Mouse (Mus musculus): ENCODE results near the gene Rpl11. TPM values are rescaled to one million over a fixed set of nuclear protein-coding genes. Genes with fewer than 3 reads are reported as not detected.
A peak's percentile ranks its signal among the peaks of the same experiment; 100 is the strongest.
"Not testable (repeated sequence)": the region's sequence is repeated elsewhere in the genome, so short reads cannot be mapped to it uniquely, and the experiment has no call there.

Rpl11 gene
- 211 and 253 TPM in 2 replicates for polyA plus RNA-seq (2015; fragmentation: Nextera tagmentation; extraction: Ambion mirVana)

DNA sequence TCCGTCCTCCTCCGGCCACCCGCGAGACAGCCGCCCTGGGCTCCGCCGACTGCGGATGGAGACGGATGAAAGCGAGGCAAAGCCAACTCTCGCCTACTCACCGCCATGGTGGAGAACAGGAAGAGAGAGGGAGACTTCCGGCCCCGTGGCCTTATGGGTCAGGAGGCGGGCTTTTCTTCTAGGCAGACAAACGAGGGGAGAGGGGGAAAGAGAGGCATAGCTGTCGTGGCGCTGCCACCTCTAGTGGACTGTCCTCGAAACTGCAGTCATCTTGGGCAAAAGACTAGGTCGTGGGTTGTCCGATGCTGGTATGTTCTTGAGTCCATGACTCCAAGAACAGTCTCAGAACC, at the start of gene Rpl11:
Rpl11 (minus strand) TSS at position 182 of the 350 bp plus-strand sequence.
- H3K9ac ChIP-seq (ENCODE audit: low read length), result peak within 1 kb of the TSS; percentile 88
- peak; percentile 98 for ATAC-seq (replicated peaks; ENCODE audit: extremely low read depth, insufficient read depth, low FRiP score)
- 0% methylated on average over 21 of the region's 21 CpGs for WGBS
- peaks cover 17% of the 10 kb centered on the region for H3K4me1 ChIP-seq (ENCODE audit: control insufficient read depth, insufficient read depth, low read length)
- H3K36me3 ChIP-seq (ENCODE audit: control insufficient read depth, insufficient read depth), result peaks cover 32% of the 10 kb centered on the region
- no peaks in the 10 kb centered on the region for H3K27me3 ChIP-seq (ENCODE audit: control insufficient read depth, insufficient read depth, low read length)
- peak within 1 kb of the TSS; percentile 89 for H3K4me3 ChIP-seq (ENCODE audit: low read length)
- H3K9me3 ChIP-seq (replicated peaks; ENCODE audit: control insufficient read depth, low read length), result no peaks in the 10 kb centered on the region
- H3K27ac ChIP-seq (ENCODE audit: low read length), result peak within 1 kb of the TSS; percentile 89
- peak within 1 kb of the TSS; percentile 84 for H3K4me2 ChIP-seq (ENCODE audit: low read depth, low read length)

DNA sequence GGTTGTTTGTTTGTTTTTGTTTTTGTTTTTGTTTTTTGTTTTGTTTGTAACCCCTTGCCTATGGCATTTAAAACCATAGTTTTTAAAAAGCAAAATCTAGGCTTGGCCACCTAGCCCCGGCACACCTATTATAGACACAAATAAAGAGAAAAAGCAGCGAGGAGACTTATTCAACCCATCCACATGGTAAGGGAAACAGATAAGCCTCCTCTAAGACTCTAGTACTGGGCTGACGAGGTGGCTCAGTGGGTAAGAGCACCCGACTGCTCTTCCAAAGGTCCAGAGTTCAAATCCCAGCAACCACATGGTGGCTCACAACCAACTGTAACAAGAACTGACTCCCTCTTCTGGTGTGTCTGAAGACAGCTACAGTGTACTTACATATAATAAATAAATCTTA, 48.5 kb upstream of the Rpl11 start:
- H3K9ac ChIP-seq (ENCODE audit: low read length); H3K9me3 ChIP-seq (replicated peaks; ENCODE audit: control insufficient read depth, low read length); H3K36me3 ChIP-seq (ENCODE audit: control insufficient read depth, insufficient read depth); H3K27me3 ChIP-seq (ENCODE audit: control insufficient read depth, insufficient read depth, low read length); H3K4me2 ChIP-seq (ENCODE audit: low read depth, low read length); ATAC-seq (replicated peaks; ENCODE audit: extremely low read depth, insufficient read depth, low FRiP score); H3K4me3 ChIP-seq (ENCODE audit: low read length); H3K27ac ChIP-seq (ENCODE audit: low read length); H3K4me1 ChIP-seq (ENCODE audit: control insufficient read depth, insufficient read depth, low read length): not testable (repeated sequence)
- WGBS, result 80% methylated on average over 4 of the region's 4 CpGs

DNA sequence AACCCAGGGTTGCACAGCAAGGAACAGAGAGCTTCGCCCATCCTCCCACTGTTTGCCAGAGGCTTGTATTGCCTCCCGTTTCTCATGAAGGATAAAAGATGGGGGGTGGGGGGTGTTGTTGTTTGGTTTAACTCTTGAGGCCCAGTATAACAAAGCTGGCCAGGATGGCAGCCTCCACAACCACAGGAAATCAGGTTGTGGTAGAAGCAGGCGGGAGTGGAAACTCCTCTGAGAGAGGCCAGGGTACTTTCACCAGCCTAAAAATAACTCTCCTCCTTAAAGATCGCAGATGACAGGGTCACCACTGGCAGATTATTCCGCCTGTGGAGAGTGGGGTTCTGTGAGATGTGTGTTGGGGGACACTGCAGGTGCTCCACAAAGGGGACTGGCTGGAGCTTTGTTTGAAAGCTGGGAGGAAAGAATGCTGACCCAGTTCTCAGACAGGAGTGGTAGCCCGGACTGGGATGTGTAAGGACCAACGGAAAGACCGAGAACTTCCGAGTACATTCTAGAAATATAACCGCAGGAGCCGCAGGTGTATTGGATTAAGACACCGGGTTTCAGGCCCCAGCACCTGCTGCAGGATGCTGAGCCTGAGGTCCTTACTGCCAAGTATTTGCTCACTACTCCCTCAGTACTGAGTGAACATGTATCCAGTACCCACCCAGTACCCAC, 47.3 kb upstream of the Rpl11 start:
- Histone ChIP-seq H3K4me3 (ENCODE audit: low read length) (no peak overlapping the region), H3K27me3 (ENCODE audit: control insufficient read depth, insufficient read depth, low read length) (no peaks in the 10 kb centered on the region), H3K36me3 (ENCODE audit: control insufficient read depth, insufficient read depth) (no peaks in the 10 kb centered on the region), H3K4me2 (ENCODE audit: low read depth, low read length) (no peak overlapping the region), H3K4me1 (ENCODE audit: control insufficient read depth, insufficient read depth, low read length) (peaks cover 10% of the 10 kb centered on the region), H3K9ac (ENCODE audit: low read length) (no peak overlapping the region), H3K27ac (ENCODE audit: low read length) (no peak overlapping the region), H3K9me3 (replicated peaks; ENCODE audit: control insufficient read depth, low read length) (no peaks in the 10 kb centered on the region)
- ATAC-seq (replicated peaks; ENCODE audit: extremely low read depth, insufficient read depth, low FRiP score), result no peak
- WGBS, result 47% methylated on average over 12 of the region's 12 CpGs

DNA sequence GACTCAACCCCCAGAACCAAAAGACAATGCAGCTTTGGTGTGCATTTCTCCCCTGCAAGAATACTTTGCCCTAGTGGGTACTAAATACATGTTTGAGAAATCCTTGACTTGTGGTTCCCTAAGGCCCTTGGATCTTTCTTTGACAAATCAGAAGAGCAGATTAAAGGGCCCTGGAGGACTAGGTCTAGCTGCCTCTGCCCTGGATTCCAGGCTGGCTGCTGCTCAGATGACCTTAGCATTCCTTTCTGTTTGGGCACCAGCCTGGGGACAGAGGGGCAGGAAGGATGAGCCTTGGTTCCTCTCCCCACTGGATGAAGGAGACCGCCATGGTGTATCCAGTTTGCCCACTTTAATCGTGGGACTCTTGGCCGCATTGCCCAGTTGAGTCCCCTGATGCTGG, 45.2 kb upstream of the Rpl11 start:
- H3K27ac ChIP-seq (ENCODE audit: low read length), result no peak overlapping the region
- no peak overlapping the region for H3K4me3 ChIP-seq (ENCODE audit: low read length)
- no peak overlapping the region for H3K4me2 ChIP-seq (ENCODE audit: low read depth, low read length)
- H3K27me3 ChIP-seq (ENCODE audit: control insufficient read depth, insufficient read depth, low read length), result no peaks in the 10 kb centered on the region
- H3K36me3 ChIP-seq (ENCODE audit: control insufficient read depth, insufficient read depth), result no peaks in the 10 kb centered on the region
- 93% methylated on average over 3 of the region's 3 CpGs for WGBS
- H3K9ac ChIP-seq (ENCODE audit: low read length), result no peak overlapping the region
- no peaks in the 10 kb centered on the region for H3K9me3 ChIP-seq (replicated peaks; ENCODE audit: control insufficient read depth, low read length)
- peaks cover 10% of the 10 kb centered on the region for H3K4me1 ChIP-seq (ENCODE audit: control insufficient read depth, insufficient read depth, low read length)
- no peak for ATAC-seq (replicated peaks; ENCODE audit: extremely low read depth, insufficient read depth, low FRiP score)

DNA sequence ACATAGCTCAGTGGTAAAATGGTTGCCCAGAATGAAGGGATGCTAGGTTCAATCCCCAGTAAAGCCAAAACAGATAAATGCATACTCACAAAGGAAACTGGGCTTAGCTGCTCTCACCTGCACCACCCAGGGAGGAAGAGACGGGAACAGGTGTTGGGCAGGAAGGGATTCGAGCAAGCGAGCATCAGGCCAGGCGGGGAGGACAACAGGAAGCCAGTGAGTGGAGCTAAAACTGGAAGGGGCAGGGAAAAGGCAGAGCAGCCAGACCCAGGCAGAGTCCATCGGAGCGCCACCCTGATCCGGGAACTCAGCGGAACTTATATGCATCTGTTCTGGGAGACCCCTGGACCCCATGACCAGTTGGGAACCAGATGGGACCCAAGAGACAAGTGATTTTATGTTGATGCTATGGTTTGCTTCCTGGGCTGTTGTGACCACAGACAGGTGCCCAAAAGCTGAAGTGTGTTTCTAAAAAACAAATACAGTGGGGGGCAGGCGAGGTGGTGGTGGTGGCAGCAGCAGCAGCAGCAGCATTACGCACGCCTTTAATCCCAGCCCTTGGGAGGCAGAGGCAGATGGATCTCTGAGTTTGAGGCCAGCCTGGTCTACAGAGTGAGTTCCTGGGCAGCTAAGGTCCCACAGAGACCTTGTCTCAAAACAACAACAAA, 43.4 kb upstream of the Rpl11 start:
- Histone ChIP-seq H3K9me3 (replicated peaks; ENCODE audit: control insufficient read depth, low read length) (peaks cover 4% of the 10 kb centered on the region; the same call in 1 of the 2 replicates), H3K27ac (ENCODE audit: low read length) (no peak overlapping the region), H3K4me3 (ENCODE audit: low read length) (no peak overlapping the region), H3K9ac (ENCODE audit: low read length) (no peak overlapping the region), H3K4me1 (ENCODE audit: control insufficient read depth, insufficient read depth, low read length) (peaks cover 10% of the 10 kb centered on the region), H3K36me3 (ENCODE audit: control insufficient read depth, insufficient read depth) (no peaks in the 10 kb centered on the region), H3K4me2 (ENCODE audit: low read depth, low read length) (no peak overlapping the region), H3K27me3 (ENCODE audit: control insufficient read depth, insufficient read depth, low read length) (no peaks in the 10 kb centered on the region)
- WGBS, result 61% methylated on average over 11 of the region's 11 CpGs
- no peak for ATAC-seq (replicated peaks; ENCODE audit: extremely low read depth, insufficient read depth, low FRiP score)

DNA sequence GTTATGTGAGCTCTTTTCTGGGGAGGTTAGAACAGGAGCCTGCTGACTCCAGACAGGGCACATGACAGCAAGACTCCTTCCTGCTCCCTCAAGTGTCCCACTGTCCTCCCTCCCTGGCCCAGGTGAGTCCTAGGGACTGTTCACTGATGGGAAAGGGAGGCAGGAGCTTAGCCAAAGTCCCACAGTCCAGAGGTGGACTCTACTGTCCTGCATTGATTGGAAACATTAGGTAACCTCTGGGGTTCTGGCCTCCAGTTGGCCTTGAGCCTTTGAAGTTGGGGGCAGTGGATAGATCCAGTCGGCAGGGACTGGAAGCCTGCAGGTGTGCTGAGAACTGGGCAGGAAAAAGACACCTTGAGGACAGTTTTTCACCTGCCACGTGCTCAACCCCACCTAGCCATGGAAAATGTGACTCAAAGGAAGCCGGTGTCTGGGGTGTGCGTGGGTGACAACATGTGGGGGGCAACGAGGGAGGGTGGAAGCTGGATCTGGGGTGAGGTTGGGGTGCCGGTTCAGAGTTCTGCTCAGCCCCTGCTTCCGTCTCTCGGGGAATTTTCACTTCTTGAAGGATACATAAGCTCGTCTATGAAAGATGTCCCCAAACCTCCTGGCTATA, 42.4 kb upstream of the Rpl11 start:
- Histone ChIP-seq H3K4me1 (ENCODE audit: control insufficient read depth, insufficient read depth, low read length) (peaks cover 8% of the 10 kb centered on the region), H3K4me3 (ENCODE audit: low read length) (no peak overlapping the region), H3K4me2 (ENCODE audit: low read depth, low read length) (no peak overlapping the region), H3K9ac (ENCODE audit: low read length) (no peak overlapping the region), H3K27ac (ENCODE audit: low read length) (no peak overlapping the region), H3K27me3 (ENCODE audit: control insufficient read depth, insufficient read depth, low read length) (no peaks in the 10 kb centered on the region), H3K36me3 (ENCODE audit: control insufficient read depth, insufficient read depth) (no peaks in the 10 kb centered on the region), H3K9me3 (replicated peaks; ENCODE audit: control insufficient read depth, low read length) (peaks cover 4% of the 10 kb centered on the region; the same call in 1 of the 2 replicates)
- 75% methylated on average over 9 of the region's 9 CpGs for WGBS
- no peak for ATAC-seq (replicated peaks; ENCODE audit: extremely low read depth, insufficient read depth, low FRiP score)

DNA sequence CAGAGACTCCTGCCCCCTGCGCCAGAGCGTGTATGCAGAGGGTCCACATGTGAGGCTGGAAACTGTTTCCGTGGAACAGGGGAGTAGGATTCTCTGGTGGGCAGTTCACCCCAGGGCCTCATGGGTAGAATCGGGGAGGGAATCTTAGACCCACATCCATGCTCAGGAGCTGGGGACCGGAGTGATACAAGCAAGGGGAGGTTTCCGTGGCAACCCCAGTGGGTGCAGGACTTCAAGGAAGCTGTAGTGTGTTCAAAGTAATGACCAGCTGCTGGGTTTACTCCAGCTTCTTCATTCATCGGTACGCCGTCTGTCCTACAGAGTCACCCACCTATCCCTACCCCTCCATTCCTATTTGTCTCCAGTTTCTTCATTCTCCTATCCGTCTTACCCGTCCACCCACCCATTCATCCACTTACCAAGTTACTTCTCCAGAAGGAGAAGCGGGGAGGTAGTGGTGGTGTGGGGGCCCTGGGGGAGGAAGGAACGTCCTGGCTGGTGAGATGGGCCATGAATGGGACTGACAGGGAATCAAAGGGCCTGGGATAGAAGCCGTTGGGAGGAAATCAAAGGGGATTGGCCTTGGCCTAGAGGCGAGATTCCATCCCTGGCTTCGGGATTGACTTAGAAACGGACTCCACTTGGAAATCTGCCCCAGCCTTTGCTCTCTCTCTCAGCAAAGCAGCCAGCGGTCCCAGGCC, 41.4 kb upstream of the Rpl11 start:
- Histone ChIP-seq H3K27ac (ENCODE audit: low read length) (no peak overlapping the region), H3K4me3 (ENCODE audit: low read length) (no peak overlapping the region), H3K9me3 (replicated peaks; ENCODE audit: control insufficient read depth, low read length) (peaks cover 4% of the 10 kb centered on the region; the same call in 1 of the 2 replicates), H3K9ac (ENCODE audit: low read length) (no peak overlapping the region), H3K4me1 (ENCODE audit: control insufficient read depth, insufficient read depth, low read length) (peaks cover 4% of the 10 kb centered on the region; the same call in 1 of the 2 replicates), H3K4me2 (ENCODE audit: low read depth, low read length) (no peak overlapping the region), H3K27me3 (ENCODE audit: control insufficient read depth, insufficient read depth, low read length) (no peaks in the 10 kb centered on the region), H3K36me3 (ENCODE audit: control insufficient read depth, insufficient read depth) (no peaks in the 10 kb centered on the region)
- no peak for ATAC-seq (replicated peaks; ENCODE audit: extremely low read depth, insufficient read depth, low FRiP score)
- WGBS, result 76% methylated on average over 18 of the region's 18 CpGs

DNA sequence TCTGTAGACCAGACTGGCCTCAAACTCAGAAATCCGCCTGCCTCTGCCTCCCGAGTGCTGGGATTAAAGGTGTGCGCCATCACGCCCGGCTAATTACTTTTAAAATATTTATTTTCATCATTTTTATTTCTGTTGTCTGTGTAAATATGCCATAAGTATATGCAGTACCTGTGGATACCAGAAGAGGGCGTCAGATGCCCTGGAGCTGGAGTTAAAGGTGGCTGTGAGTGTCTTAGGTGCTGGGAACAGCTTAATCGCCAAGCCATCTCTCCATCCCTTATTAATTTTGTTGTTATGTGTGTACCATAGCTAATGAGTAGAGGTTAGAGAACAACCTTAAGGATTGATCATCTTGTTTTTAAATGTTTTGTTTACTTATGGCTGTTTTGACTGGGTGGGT, 39.3 kb upstream of the Rpl11 start:
- no peak for ATAC-seq (replicated peaks; ENCODE audit: extremely low read depth, insufficient read depth, low FRiP score)
- 83% methylated on average over 7 of the region's 7 CpGs for WGBS
- H3K4me3 ChIP-seq (ENCODE audit: low read length), result no peak overlapping the region

More for the DNA sequence above, 39.3 kb upstream of the Rpl11 start:
- Histone ChIP-seq H3K9ac (ENCODE audit: low read length) (no peak overlapping the region), H3K4me2 (ENCODE audit: low read depth, low read length) (no peak overlapping the region), H3K27me3 (ENCODE audit: control insufficient read depth, insufficient read depth, low read length) (no peaks in the 10 kb centered on the region), H3K9me3 (replicated peaks; ENCODE audit: control insufficient read depth, low read length) (peaks cover 4% of the 10 kb centered on the region; the same call in 1 of the 2 replicates), H3K4me1 (ENCODE audit: control insufficient read depth, insufficient read depth, low read length) (peaks cover 4% of the 10 kb centered on the region; the same call in 1 of the 2 replicates), H3K27ac (ENCODE audit: low read length) (no peak overlapping the region), H3K36me3 (ENCODE audit: control insufficient read depth, insufficient read depth) (no peaks in the 10 kb centered on the region)
